Mouse (Mus musculus): ENCODE measurements at regions not wholly inside any gene's neighbourhood (a gene's known extent, or its start where the extent isn't known, plus 50 kb on each side); places are given as distances from the start of the nearest gene placed in this dataset.

- no peak for TF ChIP-seq GATA4 (IDR thresholded peaks at IDR 0.05; ENCODE audit: insufficient replicate concordance, low read length)
Observed at GRCm38 (mm10) chr15:96902781-96903180, 153.0 kb downstream of the Slc38a4 start.

DNA sequence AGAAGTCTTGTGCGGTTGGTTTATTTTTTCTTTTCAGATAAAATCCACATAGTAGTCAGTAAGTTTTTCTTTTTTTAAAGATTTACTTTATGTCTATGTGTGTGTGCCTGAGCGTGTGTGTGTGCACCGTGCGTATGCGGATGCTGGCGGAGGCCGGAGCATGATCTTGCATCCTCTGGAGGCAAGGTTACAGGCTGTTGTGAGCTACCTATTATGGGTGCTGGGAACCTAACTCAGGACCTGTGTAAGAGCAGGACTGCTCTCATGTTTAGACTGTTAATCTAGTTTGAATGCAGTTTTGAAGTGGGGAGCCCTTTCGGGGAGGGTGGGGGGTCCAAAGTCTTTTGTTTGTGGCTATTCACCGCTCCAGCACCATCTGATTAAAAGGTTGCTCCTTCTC is 154.1 kb downstream of the Slc38a4 start:
- no peak for TF ChIP-seq GATA4 (IDR thresholded peaks at IDR 0.05; ENCODE audit: insufficient replicate concordance, low read length)

DNA sequence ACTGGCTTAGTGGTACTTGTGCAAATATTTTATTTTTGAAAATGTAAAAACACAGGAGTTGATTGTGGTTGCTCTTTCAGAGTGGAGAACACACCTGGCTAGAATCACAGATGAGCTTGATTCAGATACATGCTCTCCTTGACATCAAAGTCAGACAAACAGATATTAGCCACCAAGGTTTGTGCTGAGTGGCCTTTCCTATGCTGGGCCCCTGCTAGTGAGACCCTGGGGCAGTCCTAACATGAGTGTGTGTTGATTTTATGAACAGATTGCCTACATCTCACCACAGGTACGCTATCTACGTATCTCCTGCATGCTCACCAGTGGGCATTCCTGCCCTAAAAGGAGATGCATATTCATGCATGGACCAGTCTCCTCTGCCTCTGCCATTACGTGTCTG is 157.5 kb downstream of the Slc38a4 start:
- no peak for TF ChIP-seq GATA4 (IDR thresholded peaks at IDR 0.05; ENCODE audit: insufficient replicate concordance, low read length)

DNA sequence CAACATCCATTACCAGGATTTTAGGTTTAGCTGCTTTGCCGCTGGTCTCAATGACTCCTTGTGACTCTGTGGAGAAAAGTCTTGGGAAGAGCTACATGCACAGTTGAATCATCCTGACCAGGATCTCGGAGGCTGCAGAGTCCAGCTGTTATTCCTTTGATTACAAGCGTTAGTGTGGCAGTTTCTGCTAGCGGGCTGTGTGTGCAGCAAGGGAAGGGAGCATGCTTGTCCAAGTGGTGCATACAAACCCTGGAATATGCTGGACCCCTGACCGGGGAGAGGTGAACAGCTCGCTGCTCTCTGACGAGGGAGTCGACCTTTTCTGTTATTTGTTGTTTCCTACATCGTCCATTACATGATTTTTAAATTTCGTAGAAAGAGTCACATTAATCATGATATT is 170.9 kb downstream of the Slc38a4 start:
- TF ChIP-seq GATA4 (IDR thresholded peaks at IDR 0.05; ENCODE audit: insufficient replicate concordance, low read length) = no peak

DNA sequence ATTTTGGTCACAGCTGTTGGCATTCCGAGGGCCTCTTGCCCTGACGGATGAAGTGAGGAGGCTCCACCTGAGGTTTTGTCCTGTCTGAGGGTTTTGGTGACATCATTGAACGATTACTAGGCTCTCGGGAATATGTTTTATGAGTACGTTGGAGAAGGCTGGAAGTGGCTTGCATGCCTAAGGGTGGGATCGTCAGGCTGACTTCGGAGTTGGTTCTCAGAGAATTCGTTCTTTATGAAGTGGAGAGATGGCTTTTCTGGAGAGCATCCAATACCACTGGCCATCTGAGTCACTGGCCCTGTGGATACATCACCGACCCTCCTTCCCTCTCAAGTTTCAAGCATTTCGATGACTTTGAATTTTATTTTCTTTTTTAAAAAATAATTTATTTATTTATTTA is 172.0 kb downstream of the Slc38a4 start:
- TF ChIP-seq GATA4 (IDR thresholded peaks at IDR 0.05; ENCODE audit: insufficient replicate concordance, low read length) = no peak

DNA sequence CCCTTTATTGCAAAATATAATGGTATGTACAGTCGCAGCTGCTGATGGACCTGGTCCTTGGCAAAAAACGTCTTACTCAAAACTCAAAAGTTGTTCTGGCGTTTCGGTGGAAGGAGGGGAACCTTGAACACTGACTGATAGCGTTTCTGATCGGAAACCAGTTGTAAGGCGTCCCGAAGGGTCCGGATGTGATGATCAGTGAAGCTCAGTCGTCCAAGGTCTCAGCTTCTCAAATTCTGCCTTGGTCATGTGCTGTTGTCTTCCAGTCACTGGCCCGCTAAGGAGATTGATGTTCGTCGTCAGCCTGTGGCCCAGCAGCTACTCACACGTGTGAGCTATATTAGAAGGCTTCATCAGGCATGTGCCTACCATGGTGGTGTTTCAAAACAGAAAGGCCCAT is 173.5 kb downstream of the Slc38a4 start:
- no peak for TF ChIP-seq GATA4 (IDR thresholded peaks at IDR 0.05; ENCODE audit: insufficient replicate concordance, low read length)

DNA sequence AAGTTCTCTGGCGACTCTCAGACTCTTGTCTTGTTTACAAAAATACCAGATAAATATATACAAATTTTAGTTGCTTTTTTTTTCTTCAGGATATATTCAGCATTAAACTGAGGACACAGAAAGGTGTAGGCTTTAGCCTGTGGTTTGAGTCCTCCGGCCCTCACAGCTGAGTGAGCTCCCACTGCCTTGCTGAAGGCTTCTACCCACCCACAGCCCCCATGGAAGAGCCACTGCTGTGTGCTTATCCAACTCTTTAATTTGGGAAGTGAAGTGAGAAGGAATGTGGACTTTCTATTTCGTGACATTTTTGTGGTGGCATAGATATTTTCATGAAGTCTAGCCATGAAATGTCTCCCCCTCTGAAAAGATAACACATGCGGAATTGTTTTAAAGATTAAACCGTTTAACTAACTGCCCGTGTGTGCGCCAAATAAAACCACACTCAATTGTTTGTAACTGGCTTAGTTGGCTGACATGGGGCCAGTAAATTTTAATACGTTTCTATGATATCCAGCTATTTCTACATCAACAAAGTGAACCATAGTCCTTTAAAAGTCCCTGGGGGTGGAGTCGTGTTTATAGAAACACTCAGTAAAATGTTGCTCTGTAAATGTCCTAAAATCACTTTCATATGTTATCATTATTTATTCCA is 174.1 kb downstream of the Slc38a4 start:
- no peak for TF ChIP-seq GATA4 (IDR thresholded peaks at IDR 0.05; ENCODE audit: insufficient replicate concordance, low read length)

DNA sequence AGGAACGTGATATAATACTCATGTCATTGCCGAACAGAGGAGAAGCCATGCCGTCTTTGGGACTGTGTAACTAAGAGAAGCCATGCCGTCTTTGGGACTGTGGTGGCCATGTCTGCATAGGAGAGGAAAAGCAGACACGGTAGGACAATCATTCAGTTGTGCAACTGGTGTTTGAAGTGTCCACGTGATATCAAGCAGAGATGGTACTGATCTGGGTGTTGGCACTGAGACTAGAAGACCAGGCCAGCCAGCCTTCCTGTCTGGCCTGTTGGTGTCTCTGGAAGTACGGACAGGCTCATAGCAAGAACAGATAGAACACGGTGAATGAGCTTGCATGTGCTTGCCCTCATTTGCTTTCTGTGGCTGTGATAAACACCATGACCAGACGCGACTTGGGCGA is 175.7 kb downstream of the Slc38a4 start:
- no peak for TF ChIP-seq GATA4 (IDR thresholded peaks at IDR 0.05; ENCODE audit: insufficient replicate concordance, low read length)

- TF ChIP-seq GATA4 (IDR thresholded peaks at IDR 0.05; ENCODE audit: insufficient replicate concordance, low read length) = no peak
Observed at GRCm38 (mm10) chr15:96878796-96879195, 177.0 kb downstream of the Slc38a4 start.

DNA sequence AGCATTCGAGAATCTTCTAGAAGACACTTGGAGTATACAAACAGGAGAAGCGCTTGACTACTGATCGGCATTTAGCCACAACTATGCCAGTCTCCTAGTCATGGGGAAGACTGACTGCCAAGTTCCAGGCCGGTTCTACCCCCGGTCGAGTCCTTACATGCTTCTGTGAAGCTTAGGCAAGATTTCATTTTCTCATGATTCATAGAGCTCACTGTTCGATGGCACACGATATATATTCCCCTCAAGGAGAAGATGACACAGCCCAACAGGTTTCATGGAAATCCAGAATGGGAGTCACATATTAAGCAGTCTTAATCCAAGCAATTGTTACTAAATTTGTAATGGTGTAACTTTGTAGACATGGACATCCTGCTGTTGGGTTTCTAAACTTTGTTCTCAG is 177.8 kb downstream of the Slc38a4 start:
- TF ChIP-seq GATA4 (IDR thresholded peaks at IDR 0.05; ENCODE audit: insufficient replicate concordance, low read length) = no peak

DNA sequence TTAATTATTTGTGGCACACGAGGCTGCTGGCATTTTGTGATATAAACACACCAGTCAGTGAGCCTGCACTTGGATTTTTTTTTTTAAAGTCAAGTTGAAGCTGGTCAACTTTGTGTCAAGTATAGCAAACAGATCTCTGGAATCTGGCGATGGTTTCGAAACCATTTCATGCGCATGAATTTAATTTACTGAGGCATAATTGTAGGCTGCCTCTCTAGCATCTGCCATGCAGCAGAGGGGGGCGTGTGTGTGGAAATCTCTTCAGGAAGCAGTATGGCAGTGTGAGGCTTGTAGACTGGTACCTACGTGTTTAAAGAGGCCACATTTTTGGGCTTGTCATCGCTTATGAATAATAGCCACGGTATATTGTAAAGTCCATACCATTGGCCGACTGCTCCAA is 177.7 kb upstream of the Slc38a2 start:
- no peak for TF ChIP-seq GATA4 (IDR thresholded peaks at IDR 0.05; ENCODE audit: insufficient replicate concordance, low read length)

GRCm38 (mm10) chr15:96874145-96874544 is 174.6 kb upstream of the Slc38a2 start:
- TF ChIP-seq GATA4 (IDR thresholded peaks at IDR 0.05; ENCODE audit: insufficient replicate concordance, low read length) = no peak

- no peak for TF ChIP-seq GATA4 (IDR thresholded peaks at IDR 0.05; ENCODE audit: insufficient replicate concordance, low read length)
Observed at GRCm38 (mm10) chr15:96873562-96873961, 174.0 kb upstream of the Slc38a2 start.

- no peak for TF ChIP-seq GATA4 (IDR thresholded peaks at IDR 0.05; ENCODE audit: insufficient replicate concordance, low read length)
Observed at GRCm38 (mm10) chr15:96873126-96873525, 173.6 kb upstream of the Slc38a2 start.

GRCm38 (mm10) chr15:96867701-96868100 is 168.2 kb upstream of the Slc38a2 start:
- TF ChIP-seq GATA4 (IDR thresholded peaks at IDR 0.05; ENCODE audit: insufficient replicate concordance, low read length) = no peak

- no peak for TF ChIP-seq GATA4 (IDR thresholded peaks at IDR 0.05; ENCODE audit: insufficient replicate concordance, low read length)
Observed at GRCm38 (mm10) chr15:96865932-96866331, 166.4 kb upstream of the Slc38a2 start.

DNA sequence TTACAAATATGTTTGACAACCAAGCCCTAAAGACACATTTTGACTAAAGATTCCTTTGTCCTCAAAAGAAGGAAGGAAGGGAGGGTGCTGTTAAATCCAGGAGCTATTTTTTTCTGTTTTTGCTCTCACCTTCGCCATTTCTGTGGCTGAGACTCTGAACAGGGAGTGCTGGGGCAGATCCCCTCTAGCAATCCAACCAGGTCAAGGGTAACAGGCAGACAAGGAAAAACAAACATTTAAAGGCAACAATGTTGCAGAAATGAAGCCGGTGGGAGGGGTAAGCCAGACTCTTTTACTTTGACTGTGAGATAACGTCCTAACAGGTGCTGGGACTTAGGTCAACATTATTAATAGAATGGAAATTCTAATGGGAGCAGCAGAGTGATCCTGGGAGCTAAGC is 158.2 kb upstream of the Slc38a2 start:
- TF ChIP-seq GATA4 (IDR thresholded peaks at IDR 0.05; ENCODE audit: insufficient replicate concordance, low read length) = 0 out of 2 replicates have a peak, but pooled peaks have one; percentile 13

Data from liver, adult (tissue).